Mouse (Mus musculus): ENCODE data around the gene Podxl2.

- no peak for TF ChIP-seq CTCF (IDR thresholded peaks at IDR 0.05; ENCODE audit: insufficient read depth, low read length)
- no peak for TF ChIP-seq POLR2A (IDR thresholded peaks at IDR 0.05; ENCODE audit: borderline replicate concordance, extremely low read depth, low read depth, low read length)
Observed at GRCm38 (mm10) chr6:88885644-88886416, 11.0 kb upstream of the Podxl2 start.

Measured in lung, adult 2 months (tissue).